Mouse (Mus musculus) midbrain, postnatal 0 days (tissue): ENCODE data around the gene Pros1. TPM values are rescaled to one million over a fixed set of nuclear protein-coding genes. Genes with fewer than 3 reads are reported as not detected.

ENCODE experiments used
- ATAC-seq: fragments of 200-750 bp; cut with Nextera tagmentation; 2 replicates; pipeline ENCODE4 v1.8.0; 2017; ENCODE audit warnings: moderate number of reproducible peaks, mild to moderate bottlenecking, moderate TSS enrichment, moderate library complexity; ENCODE audit not compliant: low FRiP score
- DNase-seq: peaks from one replicate; pipeline ENCODE4 v3.0.0-alpha.2; 2015; ENCODE audit warnings: low spot score
- H3K27ac ChIP-seq: fragments of 300-500 bp; sonication (generic); 2 replicates; pipeline ENCODE4 v1.5.1; 2014; ENCODE audit warnings: low read depth, mild to moderate bottlenecking, low read length, mixed read lengths
- H3K27me3 ChIP-seq: fragments of 300-500 bp; sonication (generic); 2 replicates; pipeline ENCODE4 v1.6.1; 2014; ENCODE audit warnings: low read length, control low read depth, mixed read lengths; ENCODE audit not compliant: insufficient read depth
- H3K36me3 ChIP-seq: fragments of 300-500 bp; sonication (generic); 2 replicates; pipeline ENCODE4 v1.6.1; 2014; ENCODE audit warnings: low read length, control low read depth, mixed read lengths; ENCODE audit not compliant: insufficient read depth
- H3K4me1 ChIP-seq: fragments of 300-500 bp; sonication (generic); 2 replicates; pipeline ENCODE4 v1.6.1; 2014; ENCODE audit warnings: mild to moderate bottlenecking, control low read depth, antibody characterized with exemption, low read length, mixed read lengths; ENCODE audit not compliant: insufficient read depth
- H3K4me2 ChIP-seq: fragments of 300-500 bp; sonication (generic); 2 replicates; pipeline ENCODE4 v1.6.1; 2014; ENCODE audit warnings: low read depth, mild to moderate bottlenecking, low read length, mixed read lengths; ENCODE audit not compliant: poor library complexity, severe bottlenecking
- H3K4me3 ChIP-seq: fragments of 300-500 bp; sonication (generic); 2 replicates; pipeline ENCODE4 v1.5.1; 2014; ENCODE audit warnings: low read depth, mild to moderate bottlenecking, low read length, moderate library complexity
- H3K9ac ChIP-seq: fragments of 300-500 bp; sonication (generic); replicated peaks from 2 replicates; pipeline ENCODE4 v1.6.1; 2014; ENCODE audit warnings: mild to moderate bottlenecking, low read length, moderate library complexity, mixed read lengths; ENCODE audit not compliant: poor library complexity, severe bottlenecking
- H3K9me3 ChIP-seq: fragments of 300-500 bp; sonication (generic); 2 replicates; pipeline ENCODE4 v1.6.1; 2016; ENCODE audit warnings: low read length, control low read depth
- CTCF ChIP-seq: IDR thresholded peaks from 2 replicates; pipeline ENCODE4 v1.5.1; 2016; ENCODE audit warnings: antibody characterized with exemption, mild to moderate bottlenecking
- WGBS: fragments of 180-500 bp; shearing (Covaris S2); extraction: QIAGEN DNeasy Blood & Tissue Kit; methylation state at CpG from one replicate; pipeline ENCODE4 v1.1.7; 2014; 5-methylcytosine and 5-hydroxymethylcytosine counted together
- microRNA-seq: library from miRNA; unstranded; fragments of <30 nt; microRNA quantifications from one replicate; pipeline ENCODE4, GENCODE M21; 2016; ENCODE audit warnings: borderline number of aligned reads
- polyA plus RNA-seq: library from polyadenylated mRNA; unstranded; fragments of >200 nt; fragmentation: Nextera tagmentation; extraction: Ambion mirVana; gene quantifications from 2 replicates; pipeline ENCODE4 v1.2.1, GENCODE M21; 2015
- total RNA-seq: library from RNA; depleted of rRNA; stranded (reverse); fragments of >200 nt; gene quantifications from 2 replicates; pipeline ENCODE4 v1.2.3, GENCODE M21; 2014; rRNA removed

Gene Pros1
- total and polyA plus RNA-seq, 2 experiments from 2014 or later: 9.0 to 9.4 TPM

DNA sequence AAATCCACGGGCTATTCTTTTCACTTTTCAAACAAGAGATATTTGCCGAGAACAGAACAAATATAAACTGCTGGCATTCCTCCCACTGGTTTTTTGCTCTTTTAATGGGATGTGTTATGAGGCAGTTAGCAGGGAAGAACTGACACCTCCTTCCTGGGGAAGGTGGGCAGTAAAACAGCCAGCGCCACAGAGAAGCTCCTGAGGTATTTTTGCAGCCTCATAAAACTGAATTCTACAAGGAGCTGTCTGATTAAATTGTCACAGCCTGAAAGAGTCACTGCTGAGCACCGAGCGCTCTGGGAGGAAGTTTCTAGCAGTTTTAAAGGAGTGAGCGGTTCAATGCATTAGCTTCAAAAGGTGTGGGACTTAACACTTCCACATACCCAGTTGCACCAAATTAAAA, 110.3 kb downstream of the Pros1 start:
- Histone ChIP-seq H3K9ac (no peak overlapping the region), H3K9me3 (no peaks in the 10 kb centered on the region), H3K4me1 (no peaks in the 10 kb centered on the region), H3K4me3 (no peak overlapping the region), H3K27me3 (no peaks in the 10 kb centered on the region), H3K4me2 (no peak overlapping the region), H3K27ac (no peak overlapping the region), H3K36me3 (no peaks in the 10 kb centered on the region)
- TF ChIP-seq CTCF: no peak
- WGBS: 68% methylated on average over 6 of the region's 6 CpGs
- no peak for DNase-seq
- ATAC-seq: no peak

DNA sequence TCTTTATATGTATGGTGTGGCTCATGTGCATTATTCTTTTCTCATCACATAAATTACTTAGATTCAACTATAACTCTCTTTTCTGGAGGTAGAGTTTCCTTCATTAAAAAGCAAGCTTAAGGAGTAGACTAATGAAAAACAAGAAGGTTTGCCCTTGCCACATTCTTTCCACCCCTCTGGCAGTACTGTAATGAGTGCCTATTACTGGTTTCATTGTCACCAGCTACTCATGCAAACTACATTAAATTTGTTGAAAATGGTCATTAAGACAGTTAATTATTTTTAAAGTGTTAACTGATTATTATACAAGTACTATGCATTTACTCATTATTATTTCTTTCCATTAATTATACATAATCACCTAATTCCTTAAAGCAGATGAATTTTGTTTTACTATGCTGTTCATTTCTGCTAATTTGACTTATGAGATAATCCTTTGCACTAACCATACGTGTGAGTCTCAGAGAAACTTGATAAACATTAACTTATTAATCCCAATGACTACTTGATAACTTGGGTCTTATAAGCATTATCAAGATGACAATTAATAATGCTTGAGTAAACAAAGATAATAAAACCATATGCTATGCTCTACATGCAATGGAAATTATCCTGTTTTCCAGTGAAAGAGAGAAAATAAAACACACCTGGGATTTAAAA, 117.7 kb downstream of the Pros1 start:
- no peak overlapping the region for H3K27ac ChIP-seq
- WGBS: 74% methylated on average over 1 of the region's 1 CpGs

DNA sequence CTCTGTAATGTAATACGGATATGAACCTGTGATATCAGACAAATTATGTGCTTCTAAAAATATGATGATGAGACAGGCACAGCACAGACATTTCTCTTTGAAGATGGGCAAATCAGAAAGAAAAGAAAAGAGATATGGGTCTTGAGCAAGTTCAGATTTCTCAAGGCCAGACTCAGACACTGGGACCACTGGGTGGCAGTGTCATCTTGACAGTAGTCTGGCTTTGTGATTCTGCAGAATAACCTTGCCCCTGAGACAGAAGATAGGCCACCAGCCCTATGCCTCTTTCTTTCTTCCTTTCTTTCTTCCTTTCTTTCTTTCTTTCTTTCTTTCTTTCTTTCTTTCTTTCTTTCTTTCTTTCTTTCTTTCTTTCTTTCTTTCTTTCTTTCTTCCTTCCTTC, 120.8 kb downstream of the Pros1 start:
- peak; percentile 78 for DNase-seq
- H3K4me1 ChIP-seq: no peaks in the 10 kb centered on the region
- peak; percentile 74 for TF ChIP-seq CTCF

More for the DNA sequence above, 117.7 kb downstream of the Pros1 start:
- H3K4me2 ChIP-seq: no peak overlapping the region
- no peak for TF ChIP-seq CTCF
- ATAC-seq (no peak), DNase-seq (no peak)
- no peaks in the 10 kb centered on the region for H3K9me3 ChIP-seq
- no peak overlapping the region for H3K4me3 ChIP-seq
- no peaks in the 10 kb centered on the region for H3K4me1 ChIP-seq
- no peaks in the 10 kb centered on the region for H3K36me3 ChIP-seq
- H3K27me3 ChIP-seq: no peaks in the 10 kb centered on the region
- no peak overlapping the region for H3K9ac ChIP-seq

More for the DNA sequence above, 120.8 kb downstream of the Pros1 start:
- Histone ChIP-seq H3K9me3 (no peaks in the 10 kb centered on the region), H3K4me2 (no peak overlapping the region), H3K9ac (no peak overlapping the region), H3K27ac (no peak overlapping the region), H3K4me3 (no peak overlapping the region), H3K27me3 (no peaks in the 10 kb centered on the region), H3K36me3 (no peaks in the 10 kb centered on the region)
- ATAC-seq: no peak
- WGBS: 82% methylated on average over 1 of the region's 1 CpGs

Small RNAs within 50 kb of the gene (microRNA-seq; reads per million reads assigned to microRNA genes)
- not detected for gene Gm25986

Other genes with a start within 250 kb of the Pros1 start
- 10.0 and 20.2 TPM in 2 replicates for gene Nsun3, start 67.5 kb upstream of the Pros1 start, total RNA-seq
- 10.1 and 10.5 TPM in 2 replicates for gene Nsun3, start 67.5 kb upstream of the Pros1 start, polyA plus RNA-seq
- gene Stx19, start 39.6 kb upstream of the Pros1 start, total RNA-seq: not detected in 2 replicates
- gene Stx19, start 39.6 kb upstream of the Pros1 start, polyA plus RNA-seq: 0.13 and 0.14 TPM in 2 replicates
- gene Arl13b, start 7.3 kb upstream of the Pros1 start, total RNA-seq: 11.3 and 13.6 TPM in 2 replicates
- gene Arl13b, start 7.3 kb upstream of the Pros1 start, polyA plus RNA-seq: 10.0 and 11.5 TPM in 2 replicates